Mouse (Mus musculus): ENCODE measurements around the gene Fam234a. TPM values are rescaled to one million over a fixed set of nuclear protein-coding genes. Genes with fewer than 3 reads are reported as not detected.

Fam234a gene
- polyA plus RNA-seq, 1 experiment from 2014 or later: 35.6 TPM

Other genes starting within 250 kb of the Fam234a start
- 27.2 and 31.0 TPM in 2 replicates for gene Rab11fip3, start 174.7 kb downstream of the Fam234a start, polyA plus RNA-seq (2015; fragmentation: Nextera tagmentation; extraction: Ambion mirVana)
- gene Decr2, start 153.9 kb downstream of the Fam234a start, polyA plus RNA-seq (2015; fragmentation: Nextera tagmentation; extraction: Ambion mirVana): 40.6 and 42.0 TPM in 2 replicates
- gene Nme4, start 148.6 kb downstream of the Fam234a start, polyA plus RNA-seq (2015; fragmentation: Nextera tagmentation; extraction: Ambion mirVana): 24.3 and 25.1 TPM in 2 replicates
- 4.5 and 4.8 TPM in 2 replicates for gene Tmem8, start 130.9 kb downstream of the Fam234a start, polyA plus RNA-seq (2015; fragmentation: Nextera tagmentation; extraction: Ambion mirVana)
- 183 and 184 TPM in 2 replicates for gene Mrpl28, start 120.7 kb downstream of the Fam234a start, polyA plus RNA-seq (2015; fragmentation: Nextera tagmentation; extraction: Ambion mirVana)
- gene Axin1, start 105.6 kb downstream of the Fam234a start, polyA plus RNA-seq (2015; fragmentation: Nextera tagmentation; extraction: Ambion mirVana): 15.5 and 15.8 TPM in 2 replicates
- 0.13 and 0.38 TPM in 2 replicates for gene Pdia2, start 45.2 kb downstream of the Fam234a start, polyA plus RNA-seq (2015; fragmentation: Nextera tagmentation; extraction: Ambion mirVana)
- gene Rgs11, start 41.3 kb downstream of the Fam234a start, polyA plus RNA-seq (2015; fragmentation: Nextera tagmentation; extraction: Ambion mirVana): 18.7 TPM in 2 replicates
- 193 and 206 TPM in 2 replicates for gene Arhgdig, start 36.5 kb downstream of the Fam234a start, polyA plus RNA-seq (2015; fragmentation: Nextera tagmentation; extraction: Ambion mirVana)
- gene Luc7l, start 8.7 kb upstream of the Fam234a start, polyA plus RNA-seq (2015; fragmentation: Nextera tagmentation; extraction: Ambion mirVana): 99.8 and 104 TPM in 2 replicates
- 1.6 and 1.9 TPM in 2 replicates for gene Neurl1b, start 170.6 kb upstream of the Fam234a start, polyA plus RNA-seq (2015; fragmentation: Nextera tagmentation; extraction: Ambion mirVana)

Data from hindbrain, embryonic 15.5 days (tissue).